Mouse (Mus musculus) stomach, embryonic 15.5 days (tissue): ENCODE data around the gene 9130023H24Rik. TPM values are rescaled to one million over a fixed set of nuclear protein-coding genes. Genes with fewer than 3 reads are reported as not detected.

Experiments used
- ATAC-seq: fragments of 200-750 bp; cut with Nextera tagmentation; 2 replicates; pipeline ENCODE4 v1.8.0; 2017; ENCODE audit warnings: low read depth, moderate number of reproducible peaks, moderate TSS enrichment; ENCODE audit not compliant: insufficient read depth, low FRiP score
- H3K27ac ChIP-seq: fragments of 300-500 bp; sonication (generic); 2 replicates; pipeline ENCODE4 v1.5.1; 2015; ENCODE audit warnings: mild to moderate bottlenecking, inconsistent platforms
- H3K27me3 ChIP-seq: fragments of 300-500 bp; sonication (generic); replicated peaks from 2 replicates; pipeline ENCODE4 v1.6.1; 2015; ENCODE audit warnings: inconsistent platforms
- H3K36me3 ChIP-seq: fragments of 300-500 bp; sonication (generic); 2 replicates; pipeline ENCODE4 v1.6.1; 2015; ENCODE audit warnings: inconsistent platforms
- H3K4me1 ChIP-seq: fragments of 300-500 bp; sonication (generic); 2 replicates; pipeline ENCODE4 v1.6.1; 2015; ENCODE audit warnings: inconsistent platforms
- H3K4me2 ChIP-seq: fragments of 300-500 bp; sonication (generic); 2 replicates; pipeline ENCODE4 v1.6.1; 2015; ENCODE audit warnings: mild to moderate bottlenecking, inconsistent platforms
- H3K4me3 ChIP-seq: fragments of 300-500 bp; sonication (generic); replicated peaks from 2 replicates; pipeline ENCODE4 v1.5.1; 2015; ENCODE audit warnings: inconsistent platforms
- H3K9ac ChIP-seq: fragments of 300-500 bp; sonication (generic); 2 replicates; pipeline ENCODE4 v1.6.1; 2015; ENCODE audit warnings: inconsistent platforms
- H3K9me3 ChIP-seq: fragments of 300-500 bp; sonication (generic); 2 replicates; pipeline ENCODE4 v1.6.1; 2016; ENCODE audit warnings: inconsistent platforms
- WGBS: fragments of 180-500 bp; shearing (Covaris S2); methylation state at CpG from one replicate; pipeline ENCODE4 v1.1.7; 2015; 5-methylcytosine and 5-hydroxymethylcytosine counted together
- polyA plus RNA-seq: library from polyadenylated mRNA; unstranded; fragments of >200 nt; fragmentation: Nextera tagmentation; extraction: Ambion mirVana; gene quantifications from 2 replicates; pipeline ENCODE4 v1.2.1, GENCODE M21; 2015

9130023H24Rik gene
- polyA plus RNA-seq, 1 experiment from 2014 or later, result 6.1 TPM

DNA sequence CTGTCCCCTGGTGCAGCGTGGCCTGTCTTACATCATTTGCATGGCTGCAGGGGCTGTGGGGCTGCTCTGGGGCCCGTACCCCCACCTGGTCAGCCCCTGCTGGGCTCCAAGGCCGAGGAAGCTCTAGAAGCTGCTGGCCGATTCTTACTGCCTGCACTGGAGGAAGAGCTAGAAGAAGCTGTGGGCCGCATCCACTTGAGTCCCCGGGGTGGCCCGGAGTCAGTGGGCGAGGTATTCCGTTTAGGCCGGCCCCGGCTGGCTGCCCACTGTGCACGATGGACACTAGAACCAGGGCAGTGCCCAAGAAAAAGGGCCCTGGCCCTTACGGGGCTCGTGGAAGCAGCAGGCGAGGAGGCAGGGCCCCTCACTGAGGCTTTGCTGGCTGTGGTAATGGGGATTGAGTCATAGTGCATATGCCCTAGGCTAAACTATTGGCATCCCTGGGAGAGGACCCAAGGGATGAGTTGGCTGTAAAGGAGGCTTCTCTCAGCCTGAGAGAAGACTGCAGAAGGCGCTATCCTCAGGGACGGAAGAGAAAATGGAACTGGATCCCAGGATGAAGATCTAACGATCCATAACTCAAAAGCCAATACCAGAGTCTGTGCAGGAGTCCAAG lies 6.7 kb upstream of the 9130023H24Rik start:
- Histone ChIP-seq H3K27ac (no peak overlapping the region), H3K36me3 (peaks cover 49% of the 10 kb centered on the region), H3K9ac (no peak overlapping the region), H3K27me3 (no peaks in the 10 kb centered on the region), H3K4me2 (no peak overlapping the region), H3K4me3 (no peak overlapping the region), H3K9me3 (no peaks in the 10 kb centered on the region), H3K4me1 (peaks cover 35% of the 10 kb centered on the region)
- WGBS, result 93% methylated on average over 18 of the region's 18 CpGs
- ATAC-seq, result no peak

GRCm38 (mm10) chr7:128243921-128244320 lies 6.1 kb upstream of the 9130023H24Rik start:
- H3K9ac ChIP-seq, result no peak overlapping the region

DNA sequence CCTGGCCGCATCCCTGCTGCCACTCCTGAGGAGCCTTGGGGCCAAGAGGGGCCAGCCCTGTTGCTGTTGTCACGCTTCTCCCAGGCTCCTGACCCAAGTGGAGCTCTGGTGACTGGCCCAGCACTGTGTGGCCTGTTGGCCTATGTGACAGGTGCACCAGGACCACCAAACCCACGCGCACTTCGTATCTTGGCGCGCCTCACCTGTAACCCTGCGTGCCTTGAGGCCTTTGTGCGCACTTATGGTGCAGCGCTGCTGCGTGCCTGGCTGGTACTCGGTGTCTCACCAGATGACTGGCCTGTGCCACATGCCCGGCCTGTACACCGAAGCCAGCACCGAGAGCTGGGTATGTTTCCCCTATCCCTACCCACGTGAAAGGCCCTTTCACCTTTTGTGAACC lies 4.5 kb upstream of the 9130023H24Rik start:
- H3K4me1 ChIP-seq, result peaks cover 29% of the 10 kb centered on the region
- no peak overlapping the region for H3K27ac ChIP-seq
- WGBS, result 91% methylated on average over 16 of the region's 16 CpGs
- H3K27me3 ChIP-seq, result no peaks in the 10 kb centered on the region
- no peak for ATAC-seq
- no peaks in the 10 kb centered on the region for H3K9me3 ChIP-seq
- H3K4me2 ChIP-seq, result no peak overlapping the region
- H3K4me3 ChIP-seq, result no peak overlapping the region
- H3K9ac ChIP-seq, result no peak overlapping the region
- H3K36me3 ChIP-seq, result peaks cover 49% of the 10 kb centered on the region

More at GRCm38 (mm10) chr7:128243921-128244320, 6.1 kb upstream of the 9130023H24Rik start:
- 63% methylated on average over 10 of the region's 10 CpGs for WGBS
- Histone ChIP-seq H3K27me3 (no peaks in the 10 kb centered on the region), H3K9me3 (no peaks in the 10 kb centered on the region), H3K4me1 (peaks cover 38% of the 10 kb centered on the region), H3K4me3 (no peak overlapping the region), H3K36me3 (peaks cover 49% of the 10 kb centered on the region), H3K27ac (no peak overlapping the region), H3K4me2 (no peak overlapping the region)
- ATAC-seq, result no peak

- Histone ChIP-seq H3K9ac (no peak overlapping the region), H3K27me3 (no peaks in the 10 kb centered on the region), H3K4me2 (no peak overlapping the region), H3K9me3 (no peaks in the 10 kb centered on the region), H3K4me3 (no peak overlapping the region), H3K36me3 (peaks cover 45% of the 10 kb centered on the region), H3K27ac (no peak overlapping the region), H3K4me1 (peaks cover 25% of the 10 kb centered on the region)
- WGBS, result 95% methylated on average over 27 of the region's 27 CpGs
- no peak for ATAC-seq
Observed at GRCm38 (mm10) chr7:128240131-128240784, 2.4 kb upstream of the 9130023H24Rik start.

DNA sequence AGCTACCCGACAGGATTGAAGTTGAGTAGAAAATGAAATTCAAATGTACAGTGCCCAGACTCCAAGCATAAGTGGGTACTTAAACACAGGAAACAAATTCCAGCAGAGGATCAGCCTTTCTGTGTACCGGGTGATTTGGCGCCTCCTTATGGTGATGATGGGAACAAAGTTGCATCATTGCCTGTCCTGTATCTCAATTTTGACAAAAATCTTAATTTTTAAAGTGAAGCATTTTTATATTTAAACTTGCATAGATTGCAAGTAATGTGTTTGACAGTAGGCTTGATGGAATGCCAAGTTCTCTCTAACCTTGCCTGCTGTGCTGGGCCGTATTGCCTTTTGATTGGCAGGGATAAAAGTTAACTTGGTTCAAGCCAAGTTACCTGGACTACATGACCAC lies 1.2 kb upstream of the 9130023H24Rik start:
- H3K4me1 ChIP-seq, result peaks cover 25% of the 10 kb centered on the region
- peaks cover 33% of the 10 kb centered on the region for H3K36me3 ChIP-seq
- no peak for ATAC-seq
- H3K27me3 ChIP-seq, result no peaks in the 10 kb centered on the region
- 22% methylated on average over 4 of the region's 4 CpGs for WGBS
- H3K4me2 ChIP-seq, result peak overlapping the region; percentile 73
- H3K27ac ChIP-seq, result peak overlapping the region; percentile 90
- H3K9me3 ChIP-seq, result no peaks in the 10 kb centered on the region
- peak overlapping the region; percentile 68 for H3K4me3 ChIP-seq
- peak overlapping the region; percentile 10; the same call in 1 of the 2 replicates for H3K9ac ChIP-seq

- no peaks in the 10 kb centered on the region for H3K27me3 ChIP-seq
- H3K9ac ChIP-seq, result peak overlapping the region; percentile 35
- H3K4me1 ChIP-seq, result peaks cover 25% of the 10 kb centered on the region
- H3K9me3 ChIP-seq, result no peaks in the 10 kb centered on the region
- H3K4me2 ChIP-seq, result peak overlapping the region; percentile 62
- H3K36me3 ChIP-seq, result peaks cover 24% of the 10 kb centered on the region
- H3K4me3 ChIP-seq, result peak overlapping the region; percentile 68
- WGBS, result under 1% methylated on average over 25 of the region's 25 CpGs
- no peak for ATAC-seq
- peak overlapping the region; percentile 99 for H3K27ac ChIP-seq
Observed at GRCm38 (mm10) chr7:128237593-128237926, 271 bp downstream of the 9130023H24Rik start.

DNA sequence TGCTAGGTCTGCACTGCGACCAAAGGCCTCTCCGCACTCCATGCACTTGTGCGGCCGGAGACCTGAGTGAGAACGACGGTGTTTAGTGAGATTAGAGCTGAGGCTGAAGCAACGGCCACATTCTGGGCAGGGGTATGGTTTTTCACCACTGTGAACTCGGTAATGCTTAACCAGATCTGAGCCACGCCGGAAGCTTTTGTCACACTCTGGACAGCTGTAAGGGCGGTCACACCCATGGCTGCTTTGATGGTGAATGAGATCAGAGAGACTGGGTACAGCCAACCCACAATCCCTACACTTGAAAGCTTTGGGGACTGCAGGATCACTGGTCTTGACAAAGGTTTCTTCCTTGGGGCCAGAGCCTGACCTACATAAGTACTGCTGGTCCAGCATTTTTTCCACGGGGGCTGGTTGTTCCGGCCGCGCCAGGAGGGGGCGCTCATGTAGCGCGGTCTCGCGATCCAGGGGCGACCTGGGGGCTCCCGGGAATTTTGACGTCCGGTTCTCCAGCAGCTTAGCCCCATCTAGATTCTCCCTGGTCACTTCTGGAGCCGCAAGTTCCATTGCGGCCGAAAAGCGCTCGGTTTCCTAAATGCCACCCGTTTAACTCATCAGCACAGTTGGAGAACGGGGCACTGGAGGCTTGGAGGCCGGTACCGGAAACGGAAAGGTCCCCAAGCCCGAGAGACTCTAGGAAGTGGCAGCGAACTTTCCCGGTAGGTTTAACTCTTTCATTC lies 807 bp downstream of the 9130023H24Rik start, which contains the start of gene Armc5:
TSS of gene Armc5 (plus strand) at position 487 of the 737 bp plus-strand sequence.
- peak within 1 kb of the TSS; percentile 65 for H3K9ac ChIP-seq
- peak; percentile 13; the same call in 1 of the 2 replicates for ATAC-seq
- peak within 1 kb of the TSS; percentile 99 for H3K27ac ChIP-seq
- 23% methylated on average over 37 of the region's 37 CpGs for WGBS
- H3K27me3 ChIP-seq, result no peaks in the 10 kb centered on the region
- peaks cover 25% of the 10 kb centered on the region for H3K4me1 ChIP-seq
- peaks cover 19% of the 10 kb centered on the region for H3K36me3 ChIP-seq
- no peaks in the 10 kb centered on the region for H3K9me3 ChIP-seq
- peak within 1 kb of the TSS; percentile 62 for H3K4me2 ChIP-seq
- peak within 1 kb of the TSS; percentile 68 for H3K4me3 ChIP-seq

DNA sequence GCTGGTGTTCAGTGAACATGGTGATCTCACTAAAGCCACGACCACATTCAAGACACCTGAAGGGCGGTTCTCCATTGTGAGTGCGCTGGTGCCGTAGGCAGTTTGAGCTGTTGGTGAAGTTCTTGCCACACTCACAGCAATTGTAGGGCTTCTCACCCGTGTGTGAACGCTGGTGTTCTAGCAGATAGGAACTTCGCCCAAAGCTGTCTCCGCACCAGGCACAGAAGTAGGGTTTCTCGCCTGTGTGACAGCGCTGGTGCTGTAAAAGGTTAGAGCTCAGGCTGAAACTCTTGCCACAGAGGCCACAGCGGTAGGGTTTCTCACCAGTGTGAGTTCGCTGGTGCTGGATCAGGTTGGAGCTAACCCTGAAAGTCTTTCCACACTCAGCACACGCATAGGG lies 1.4 kb downstream of the 9130023H24Rik start:
- H3K4me3 ChIP-seq, result peak overlapping the region; percentile 68; the same call in 1 of the 2 replicates

GRCm38 (mm10) chr7:128235481-128235880 lies 2.4 kb downstream of the 9130023H24Rik start:
- no peak for ATAC-seq
- H3K4me1 ChIP-seq, result peaks cover 23% of the 10 kb centered on the region
- H3K4me2 ChIP-seq, result no peak overlapping the region
- WGBS, result 79% methylated on average over 1 of the region's 1 CpGs
- H3K27ac ChIP-seq, result no peak overlapping the region
- no peak overlapping the region for H3K9ac ChIP-seq
- H3K27me3 ChIP-seq, result no peaks in the 10 kb centered on the region
- H3K4me3 ChIP-seq, result no peak overlapping the region
- peaks cover 7% of the 10 kb centered on the region for H3K36me3 ChIP-seq
- H3K9me3 ChIP-seq, result no peaks in the 10 kb centered on the region

More for the DNA sequence above, 1.4 kb downstream of the 9130023H24Rik start:
- Histone ChIP-seq H3K4me2 (peak overlapping the region; percentile 62; the same call in 1 of the 2 replicates), H3K9me3 (no peaks in the 10 kb centered on the region), H3K9ac (no peak overlapping the region), H3K4me1 (peaks cover 25% of the 10 kb centered on the region), H3K27me3 (no peaks in the 10 kb centered on the region), H3K36me3 (peaks cover 13% of the 10 kb centered on the region), H3K27ac (no peak overlapping the region; the same call in 1 of the 2 replicates)
- ATAC-seq, result no peak
- 92% methylated on average over 13 of the region's 13 CpGs for WGBS

GRCm38 (mm10) chr7:128234796-128235195 lies 3.0 kb downstream of the 9130023H24Rik start:
- no peak overlapping the region for H3K9ac ChIP-seq
- H3K9me3 ChIP-seq, result no peaks in the 10 kb centered on the region
- WGBS, result 72% methylated on average over 2 of the region's 2 CpGs
- no peak for ATAC-seq
- H3K4me3 ChIP-seq, result no peak overlapping the region
- no peak overlapping the region for H3K4me2 ChIP-seq
- H3K27ac ChIP-seq, result no peak overlapping the region
- H3K4me1 ChIP-seq, result peaks cover 17% of the 10 kb centered on the region
- no peaks in the 10 kb centered on the region for H3K27me3 ChIP-seq
- no peaks in the 10 kb centered on the region; the same call in 1 of the 2 replicates for H3K36me3 ChIP-seq

DNA sequence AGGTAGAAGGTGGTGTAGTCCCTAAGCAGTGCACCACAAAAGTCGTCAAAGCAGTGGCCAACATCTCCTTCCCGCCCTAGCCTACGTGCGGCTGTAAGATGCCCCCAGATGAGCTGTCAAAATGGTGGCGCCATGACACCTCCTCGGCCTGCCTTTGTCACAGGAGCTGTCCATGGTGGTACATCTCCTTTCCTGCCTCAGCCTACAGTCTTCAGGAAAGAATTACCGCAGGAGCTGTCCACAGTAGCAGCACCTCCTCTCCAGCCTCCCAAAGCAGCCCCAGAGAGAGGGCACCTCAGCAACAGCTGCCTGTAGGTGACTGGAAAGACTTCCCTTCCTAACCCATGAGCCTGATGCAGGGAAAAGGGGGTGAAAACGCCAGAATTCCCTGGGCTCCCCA lies 6.1 kb downstream of the 9130023H24Rik start:
- no peak overlapping the region for H3K4me2 ChIP-seq
- H3K9ac ChIP-seq, result no peak overlapping the region
- no peak overlapping the region for H3K4me3 ChIP-seq
- H3K9me3 ChIP-seq, result no peaks in the 10 kb centered on the region
- H3K27me3 ChIP-seq, result no peaks in the 10 kb centered on the region
- ATAC-seq, result no peak
- H3K4me1 ChIP-seq, result peaks cover 5% of the 10 kb centered on the region
- WGBS, result 42% methylated on average over 8 of the region's 8 CpGs
- H3K36me3 ChIP-seq, result no peaks in the 10 kb centered on the region
- H3K27ac ChIP-seq, result no peak overlapping the region

DNA sequence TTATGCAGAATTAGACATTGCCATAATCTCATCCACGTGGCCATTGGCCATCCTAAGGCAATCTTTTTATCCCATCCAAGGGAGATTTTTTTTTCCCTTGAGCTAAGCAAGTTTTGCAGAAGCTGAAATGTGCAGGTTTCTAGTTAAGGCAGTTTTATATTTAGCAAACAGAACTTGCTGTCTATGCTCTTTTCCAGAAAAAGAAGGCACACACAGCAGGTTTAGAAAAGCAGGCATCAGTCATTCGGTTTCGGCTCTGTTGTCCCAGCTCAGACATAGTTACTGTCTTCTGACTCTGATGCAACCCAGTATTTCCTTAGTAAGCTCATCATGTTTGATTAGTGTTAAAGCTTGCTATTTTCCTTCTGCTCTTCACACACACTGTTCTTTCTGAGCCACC lies 16.9 kb downstream of the 9130023H24Rik start:
- Histone ChIP-seq H3K4me3 (no peak overlapping the region), H3K27me3 (no peaks in the 10 kb centered on the region), H3K4me2 (no peak overlapping the region), H3K27ac (no peak overlapping the region), H3K9me3 (no peaks in the 10 kb centered on the region), H3K4me1 (no peaks in the 10 kb centered on the region), H3K9ac (no peak overlapping the region), H3K36me3 (no peaks in the 10 kb centered on the region)
- 89% methylated on average over 3 of the region's 3 CpGs for WGBS
- no peak for ATAC-seq
